Mouse (Mus musculus) forebrain, embryonic 12.5 days (tissue): ENCODE results near the gene Stk10. TPM values are rescaled to one million over a fixed set of nuclear protein-coding genes. Genes with fewer than 3 reads are reported as not detected.

Source experiments
- ATAC-seq: fragments of 200-750 bp; cut with Nextera tagmentation; 2 replicates; pipeline ENCODE4 v1.8.0; 2017; ENCODE audit warnings: moderate TSS enrichment; ENCODE audit not compliant: low FRiP score
- H3K27ac ChIP-seq: fragments of 300-500 bp; sonication (generic); 2 replicates; pipeline ENCODE4 v1.5.1; 2016; ENCODE audit warnings: mild to moderate bottlenecking
- H3K27me3 ChIP-seq: fragments of 300-500 bp; sonication (generic); 2 replicates; pipeline ENCODE4 v1.6.1; 2016; ENCODE audit warnings: mild to moderate bottlenecking
- H3K36me3 ChIP-seq: fragments of 300-500 bp; sonication (generic); replicated peaks from 2 replicates; pipeline ENCODE4 v1.6.1; 2016; ENCODE audit warnings: mild to moderate bottlenecking
- H3K4me1 ChIP-seq: fragments of 300-500 bp; sonication (generic); 2 replicates; pipeline ENCODE4 v1.6.1; 2016
- H3K4me2 ChIP-seq: fragments of 300-500 bp; sonication (generic); 2 replicates; pipeline ENCODE4 v1.6.1; 2016; ENCODE audit warnings: mild to moderate bottlenecking, moderate library complexity
- H3K4me3 ChIP-seq: fragments of 300-500 bp; sonication (generic); replicated peaks from 2 replicates; pipeline ENCODE4 v1.5.1; 2016; ENCODE audit warnings: mild to moderate bottlenecking
- H3K9ac ChIP-seq: fragments of 300-500 bp; sonication (generic); 2 replicates; pipeline ENCODE4 v1.6.1; 2016; ENCODE audit warnings: mild to moderate bottlenecking
- H3K9me3 ChIP-seq: fragments of 300-500 bp; sonication (generic); 2 replicates; pipeline ENCODE4 v1.6.1; 2016
- WGBS: fragments of 180-500 bp; shearing (Covaris S2); methylation state at CpG from one replicate; pipeline ENCODE4 v1.1.7; 2016; 5-methylcytosine and 5-hydroxymethylcytosine counted together
- polyA plus RNA-seq: library from polyadenylated mRNA; unstranded; fragments of >200 nt; fragmentation: Nextera tagmentation; extraction: Ambion mirVana; gene quantifications from 2 replicates; pipeline ENCODE4 v1.2.1, GENCODE M21; 2016

The Stk10 gene
- polyA plus RNA-seq, 1 experiment from 2014 or later: 2.3 TPM

DNA sequence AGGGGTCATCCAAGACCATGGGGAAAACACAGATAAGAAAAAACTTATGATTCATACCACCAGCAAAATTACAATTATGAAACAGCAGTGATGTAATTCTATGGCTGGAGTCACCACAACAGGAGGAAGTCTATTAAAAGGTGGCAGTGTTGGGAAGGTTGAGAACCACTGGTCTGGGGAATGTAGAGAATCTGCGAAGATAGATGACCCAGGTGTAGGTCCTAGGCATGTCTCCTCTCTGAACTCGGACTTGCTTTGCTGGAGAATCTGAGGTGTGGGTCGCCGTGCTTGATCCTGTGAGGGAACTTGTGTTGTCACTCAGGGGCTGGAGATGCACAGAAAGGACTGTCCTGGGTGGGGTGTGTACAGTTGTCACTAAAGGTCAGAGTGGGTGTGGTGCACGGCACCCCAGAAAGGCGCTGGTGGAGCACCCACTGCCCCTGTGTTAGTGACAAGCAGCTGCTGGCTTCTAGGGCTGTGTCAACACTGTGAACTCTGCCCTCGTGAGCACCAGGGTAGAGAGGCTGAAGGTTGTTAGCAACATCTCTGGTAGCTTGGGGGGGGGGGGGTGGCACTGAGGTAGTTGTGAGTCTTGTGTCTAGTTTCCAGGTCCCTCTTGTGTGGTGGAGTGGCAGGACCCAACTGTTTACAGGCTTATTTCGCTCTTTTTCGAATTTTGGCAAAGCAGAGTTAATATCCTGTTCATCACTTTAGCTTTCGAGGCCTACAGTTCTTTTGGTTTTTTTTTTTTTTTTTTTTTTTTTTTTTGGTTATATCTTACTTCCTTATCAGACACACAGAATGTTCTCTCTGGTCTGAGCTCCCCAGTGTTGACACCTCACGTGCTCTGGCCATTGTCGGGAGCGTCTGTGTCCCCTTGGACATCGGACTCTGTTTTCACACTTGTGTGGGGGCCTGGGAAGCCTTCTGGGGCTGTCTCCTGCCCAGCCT lies 21.3 kb downstream of the Stk10 start:
- Histone ChIP-seq H3K4me1 (peaks cover 24% of the 10 kb centered on the region), H3K4me2 (no peak overlapping the region), H3K27ac (no peak overlapping the region), H3K9me3 (no peaks in the 10 kb centered on the region), H3K27me3 (no peaks in the 10 kb centered on the region), H3K9ac (no peak overlapping the region), H3K36me3 (no peaks in the 10 kb centered on the region), H3K4me3 (no peak overlapping the region)
- 94% methylated on average over 14 of the region's 14 CpGs for WGBS
- ATAC-seq: no peak

DNA sequence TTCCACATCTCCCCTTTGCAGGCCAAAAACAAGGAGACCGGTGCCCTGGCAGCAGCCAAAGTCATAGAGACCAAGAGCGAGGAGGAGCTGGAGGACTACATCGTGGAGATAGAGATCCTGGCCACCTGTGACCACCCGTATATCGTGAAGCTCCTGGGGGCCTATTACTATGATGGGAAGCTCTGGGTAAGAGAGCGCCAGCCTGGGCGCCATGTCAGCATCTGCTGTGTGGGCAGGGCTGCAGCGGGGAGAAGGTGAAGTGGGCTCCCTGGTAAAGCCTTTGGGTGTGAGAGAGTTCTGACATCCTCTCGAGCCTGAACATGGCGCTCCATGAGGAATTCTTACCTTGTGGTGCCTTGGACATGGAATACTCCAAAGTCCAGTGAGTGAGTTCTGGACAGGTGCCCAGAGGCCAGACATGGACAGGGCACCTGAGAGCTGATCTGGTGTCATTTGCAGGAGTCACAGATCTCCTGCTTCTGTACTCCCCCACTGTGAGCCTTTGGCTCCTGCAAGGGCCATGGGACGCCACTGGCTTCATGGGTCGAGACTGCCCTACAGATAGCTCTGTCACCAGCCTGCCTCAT lies 22.1 kb downstream of the Stk10 start:
- Histone ChIP-seq H3K4me2 (no peak overlapping the region), H3K9me3 (no peaks in the 10 kb centered on the region), H3K27ac (no peak overlapping the region), H3K36me3 (no peaks in the 10 kb centered on the region), H3K4me1 (peaks cover 19% of the 10 kb centered on the region), H3K4me3 (no peak overlapping the region), H3K9ac (no peak overlapping the region), H3K27me3 (no peaks in the 10 kb centered on the region)
- WGBS: 92% methylated on average over 12 of the region's 12 CpGs
- ATAC-seq: no peak

DNA sequence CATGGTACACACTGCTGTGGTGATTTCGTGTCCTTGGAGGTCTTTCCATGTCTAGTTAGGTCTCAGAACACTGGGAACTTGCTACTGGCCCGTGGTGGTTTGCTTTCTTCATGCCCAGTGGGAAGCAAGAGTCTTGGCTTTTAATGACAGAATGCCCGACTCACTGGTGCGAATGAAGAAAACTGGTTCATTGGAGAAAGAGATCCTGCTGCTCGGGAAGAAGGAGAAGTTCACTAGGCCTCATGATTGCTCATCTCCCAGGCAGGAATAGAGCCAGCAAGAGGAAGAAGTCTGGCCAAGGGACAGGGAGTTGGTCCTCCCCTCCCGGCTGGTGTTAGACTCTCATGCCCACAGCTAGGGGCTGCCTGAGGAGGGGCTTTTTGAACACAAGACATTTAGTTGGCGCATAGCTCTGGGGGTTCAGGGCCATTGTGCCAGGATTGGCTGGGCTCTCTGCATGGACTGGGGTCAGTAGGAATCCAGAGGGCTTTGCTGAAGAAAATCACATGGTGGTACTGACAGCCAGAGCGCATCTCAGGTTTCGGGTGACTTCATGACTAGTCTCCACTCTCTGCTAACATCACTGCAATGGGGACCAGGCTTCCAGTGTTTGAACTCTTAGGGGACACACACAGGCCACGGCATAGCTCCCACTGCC lies 23.4 kb downstream of the Stk10 start:
- Histone ChIP-seq H3K9ac (no peak overlapping the region), H3K4me2 (no peak overlapping the region), H3K4me1 (peaks cover 18% of the 10 kb centered on the region), H3K27ac (no peak overlapping the region), H3K4me3 (no peak overlapping the region), H3K9me3 (no peaks in the 10 kb centered on the region), H3K27me3 (no peaks in the 10 kb centered on the region), H3K36me3 (no peaks in the 10 kb centered on the region)
- 76% methylated on average over 10 of the region's 10 CpGs for WGBS
- no peak for ATAC-seq

DNA sequence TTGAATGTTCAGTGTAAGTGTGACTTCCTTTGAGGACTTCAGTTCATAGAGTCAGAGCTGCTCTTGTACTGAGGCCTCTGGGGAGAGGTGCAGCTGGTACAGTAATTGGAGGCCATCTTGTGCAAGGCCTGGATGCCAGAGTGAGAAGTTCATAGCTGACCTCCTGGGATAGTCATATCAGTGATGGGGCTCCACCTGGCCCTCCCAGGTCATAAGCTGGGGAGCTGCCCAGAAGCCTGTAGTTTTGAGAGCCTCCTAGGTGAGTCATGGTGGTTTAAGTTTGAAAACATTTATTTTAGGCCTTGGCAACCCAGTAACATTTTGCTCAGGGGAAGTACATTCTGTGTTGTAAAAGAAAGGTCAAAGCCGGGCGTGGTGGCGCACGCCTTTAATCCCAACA lies 24.9 kb downstream of the Stk10 start:
- H3K4me1 ChIP-seq: peaks cover 2% of the 10 kb centered on the region
- H3K36me3 ChIP-seq: no peaks in the 10 kb centered on the region
- WGBS: 97% methylated on average over 4 of the region's 4 CpGs
- no peaks in the 10 kb centered on the region for H3K27me3 ChIP-seq
- ATAC-seq: no peak
- H3K4me3 ChIP-seq: no peak overlapping the region
- H3K4me2 ChIP-seq: no peak overlapping the region
- H3K27ac ChIP-seq: no peak overlapping the region
- no peak overlapping the region for H3K9ac ChIP-seq
- H3K9me3 ChIP-seq: no peaks in the 10 kb centered on the region

DNA sequence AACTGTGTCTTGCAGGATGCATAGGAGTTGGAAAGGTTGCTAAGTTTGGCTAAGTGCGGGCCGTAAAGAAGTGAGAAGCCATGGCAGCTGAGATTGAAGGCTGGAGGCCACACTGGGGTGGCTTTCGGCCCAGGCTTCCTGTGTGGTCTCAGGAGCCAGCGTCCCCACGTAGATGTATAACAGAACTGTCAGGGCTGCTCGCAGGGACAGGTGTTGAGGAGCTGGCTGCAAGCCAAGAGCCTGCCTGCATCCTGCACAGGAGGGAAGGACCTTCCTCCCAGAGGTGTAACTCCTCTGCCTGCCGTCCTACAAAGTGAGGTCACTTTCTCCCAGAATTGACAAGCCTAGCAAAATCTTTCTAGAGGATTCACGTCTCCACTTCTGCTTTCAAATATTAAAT lies 25.6 kb downstream of the Stk10 start:
- H3K4me3 ChIP-seq: no peak overlapping the region
- H3K9me3 ChIP-seq: no peaks in the 10 kb centered on the region
- ATAC-seq: no peak
- peaks cover 5% of the 10 kb centered on the region for H3K4me1 ChIP-seq
- H3K4me2 ChIP-seq: no peak overlapping the region
- 72% methylated on average over 8 of the region's 8 CpGs for WGBS
- peak overlapping the region; percentile 14; the same call in 1 of the 2 replicates for H3K27ac ChIP-seq
- H3K9ac ChIP-seq: no peak overlapping the region
- no peaks in the 10 kb centered on the region for H3K36me3 ChIP-seq
- no peaks in the 10 kb centered on the region for H3K27me3 ChIP-seq

DNA sequence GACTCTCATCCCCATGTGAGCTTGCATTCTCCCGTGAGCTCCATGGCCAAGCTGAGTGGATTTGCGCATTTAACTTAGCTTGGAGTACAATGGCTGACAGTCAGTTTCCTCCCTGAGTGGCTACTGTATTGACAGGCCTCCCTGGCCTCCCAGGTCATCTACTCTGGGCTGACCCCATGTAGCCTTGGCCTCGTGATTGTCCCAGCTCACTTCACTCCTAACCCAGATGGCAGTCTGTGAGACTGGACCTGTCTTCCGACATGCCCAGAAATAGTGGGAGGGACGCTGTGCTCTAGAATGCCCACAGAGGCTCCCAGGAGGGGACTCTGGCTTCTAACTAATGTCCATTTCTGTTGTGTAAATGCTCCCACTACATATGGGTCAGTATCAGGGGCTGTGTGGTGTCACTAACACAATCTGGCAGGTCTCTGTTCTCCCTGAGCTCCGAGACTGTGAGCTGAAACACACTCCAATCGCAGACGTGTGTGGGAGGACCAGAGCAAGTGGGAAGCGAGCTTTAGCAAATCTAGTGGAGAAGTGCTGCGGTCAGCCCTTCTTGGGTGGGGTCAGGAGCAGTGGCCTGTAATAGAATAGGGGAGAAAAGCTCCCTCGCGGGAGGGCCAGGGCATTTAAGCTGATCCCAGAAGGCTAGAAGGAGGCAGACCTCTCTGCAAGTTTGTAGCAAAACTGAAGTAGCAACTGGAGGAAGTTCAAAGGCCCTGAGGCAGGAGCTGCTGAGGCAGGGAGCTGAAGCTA lies 27.1 kb downstream of the Stk10 start:
- Histone ChIP-seq H3K27me3 (no peaks in the 10 kb centered on the region), H3K4me3 (no peak overlapping the region), H3K36me3 (no peaks in the 10 kb centered on the region), H3K9me3 (no peaks in the 10 kb centered on the region), H3K4me2 (no peak overlapping the region), H3K27ac (no peak overlapping the region), H3K4me1 (peaks cover 6% of the 10 kb centered on the region), H3K9ac (no peak overlapping the region)
- ATAC-seq: no peak
- 80% methylated on average over 12 of the region's 12 CpGs for WGBS

DNA sequence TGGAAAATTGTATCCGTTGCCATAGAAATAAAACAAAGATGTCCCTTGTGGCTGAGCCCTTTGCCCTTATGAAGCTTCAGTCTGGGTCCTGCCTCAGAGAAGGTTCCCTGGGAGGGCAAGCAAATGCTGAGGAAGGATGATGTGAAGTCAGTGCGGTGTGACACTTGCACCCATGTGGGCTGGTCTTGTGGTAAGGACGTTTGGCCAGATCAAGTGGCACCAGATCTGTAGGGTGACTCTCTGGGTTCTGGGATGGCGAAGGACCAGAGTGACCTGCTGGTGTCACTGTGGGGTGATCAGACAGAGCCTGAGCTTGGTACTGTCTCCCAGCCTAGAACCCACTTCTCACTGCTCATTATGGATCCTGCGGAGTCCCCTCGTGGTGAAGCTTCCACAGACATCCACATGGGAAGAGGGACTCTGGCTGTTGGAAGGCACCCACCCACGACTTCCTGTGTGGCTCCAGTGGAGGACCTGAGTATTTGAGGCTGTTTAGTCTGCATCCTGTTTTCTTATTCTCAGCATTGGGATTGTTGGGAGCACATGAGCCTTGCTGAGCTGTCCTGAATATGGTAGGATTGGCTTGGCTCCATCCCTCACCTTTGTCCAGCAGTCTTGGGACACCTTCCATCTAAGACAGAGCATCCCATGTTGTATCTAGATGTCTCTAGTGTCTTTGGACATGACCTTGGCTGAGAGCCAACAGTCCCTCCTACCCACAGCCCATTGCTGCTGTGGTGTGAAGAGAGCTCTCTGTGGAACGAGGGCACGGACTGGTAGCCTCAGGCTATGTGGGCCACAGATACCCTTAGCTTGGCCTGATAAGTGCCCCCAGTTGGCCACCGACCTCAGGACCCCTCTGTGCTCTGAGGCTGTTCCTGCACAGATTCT lies 28.6 kb downstream of the Stk10 start:
- Histone ChIP-seq H3K4me2 (no peak overlapping the region), H3K4me1 (peaks cover 6% of the 10 kb centered on the region), H3K9me3 (no peaks in the 10 kb centered on the region), H3K27me3 (no peaks in the 10 kb centered on the region), H3K9ac (no peak overlapping the region), H3K27ac (no peak overlapping the region), H3K4me3 (no peak overlapping the region), H3K36me3 (no peaks in the 10 kb centered on the region)
- no peak for ATAC-seq
- WGBS: 78% methylated on average over 10 of the region's 10 CpGs

DNA sequence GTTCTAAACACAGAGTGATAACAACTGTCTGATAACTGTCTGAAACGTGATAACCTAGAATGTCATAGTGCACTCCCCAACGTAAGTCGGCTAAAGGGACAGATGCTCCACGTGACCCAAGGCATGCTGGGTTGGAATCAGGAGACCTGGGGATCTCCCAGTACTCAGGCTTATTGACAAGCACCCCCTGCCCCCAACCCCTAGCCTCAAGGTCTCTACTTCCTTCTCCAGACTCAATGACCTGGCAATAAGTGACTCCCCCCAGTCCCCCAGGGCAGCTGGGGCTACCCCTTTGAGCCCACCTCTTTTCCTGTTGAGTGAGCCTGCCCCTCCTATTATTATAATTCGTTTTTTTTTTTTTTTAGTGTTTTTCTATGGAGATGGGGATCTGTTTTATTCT lies 29.6 kb downstream of the Stk10 start:
- 69% methylated on average over 5 of the region's 5 CpGs for WGBS
- ATAC-seq: no peak

DNA sequence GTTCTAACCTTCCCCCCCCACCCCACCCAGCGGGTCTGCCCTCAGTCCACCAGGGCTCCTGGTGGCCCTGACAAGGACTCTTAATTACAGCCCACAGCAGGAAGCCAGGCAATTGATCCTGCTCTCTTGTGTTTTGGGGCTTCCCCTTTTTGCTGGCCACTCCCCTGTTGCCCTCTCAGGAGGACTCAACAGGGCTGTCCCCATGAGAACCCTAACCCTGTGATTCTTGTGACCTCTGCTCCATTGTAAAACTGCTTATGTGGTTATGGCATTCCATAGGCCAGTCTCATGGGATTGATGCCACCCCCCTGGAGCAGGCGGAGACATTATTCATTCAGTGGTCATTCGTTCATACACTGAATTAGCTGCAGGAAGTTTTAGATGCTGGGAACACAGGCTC lies 30.6 kb downstream of the Stk10 start:
- no peaks in the 10 kb centered on the region for H3K9me3 ChIP-seq
- H3K4me2 ChIP-seq: no peak overlapping the region
- no peak for ATAC-seq
- H3K27ac ChIP-seq: no peak overlapping the region
- no peak overlapping the region for H3K9ac ChIP-seq
- no peaks in the 10 kb centered on the region for H3K36me3 ChIP-seq
- H3K27me3 ChIP-seq: no peaks in the 10 kb centered on the region
- 21% methylated on average over 3 of the region's 3 CpGs for whole genome bisulfite sequencing
- H3K4me1 ChIP-seq: peaks cover 6% of the 10 kb centered on the region
- no peak overlapping the region for H3K4me3 ChIP-seq

More for the DNA sequence above, 29.6 kb downstream of the Stk10 start:
- no peaks in the 10 kb centered on the region for H3K27me3 ChIP-seq
- no peak overlapping the region for H3K4me3 ChIP-seq
- H3K4me1 ChIP-seq: peaks cover 6% of the 10 kb centered on the region
- no peaks in the 10 kb centered on the region for H3K9me3 ChIP-seq
- no peak overlapping the region for H3K4me2 ChIP-seq
- no peak overlapping the region for H3K9ac ChIP-seq
- no peak overlapping the region for H3K27ac ChIP-seq
- H3K36me3 ChIP-seq: no peaks in the 10 kb centered on the region

DNA sequence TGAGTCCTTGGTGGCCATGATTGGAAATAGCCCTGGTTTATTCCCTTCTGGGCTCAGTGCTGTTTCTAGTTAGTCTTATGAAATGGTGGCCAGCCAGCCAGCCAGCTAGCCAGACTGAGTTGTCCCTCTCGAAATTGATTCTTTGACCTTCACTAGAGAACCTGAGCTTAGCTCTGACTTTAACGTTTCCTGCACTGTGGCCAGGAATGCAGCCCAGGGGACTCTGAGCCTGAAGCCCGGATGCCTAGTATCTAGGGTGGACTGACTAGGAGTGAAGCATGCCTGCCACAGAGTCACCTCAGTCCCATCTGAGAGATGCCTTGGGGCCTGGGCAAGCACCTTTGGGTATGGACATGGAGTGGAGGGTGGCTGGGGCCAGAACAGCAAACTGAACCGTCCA lies 31.5 kb downstream of the Stk10 start:
- Histone ChIP-seq H3K4me3 (no peak overlapping the region), H3K27ac (0 out of 2 replicates have a peak overlapping the region, but pooled peaks have one; percentile 13), H3K9ac (no peak overlapping the region), H3K36me3 (no peaks in the 10 kb centered on the region), H3K27me3 (no peaks in the 10 kb centered on the region), H3K9me3 (no peaks in the 10 kb centered on the region), H3K4me1 (peaks cover 6% of the 10 kb centered on the region), H3K4me2 (no peak overlapping the region)
- no peak for ATAC-seq
- WGBS: 62% methylated on average over 4 of the region's 4 CpGs

DNA sequence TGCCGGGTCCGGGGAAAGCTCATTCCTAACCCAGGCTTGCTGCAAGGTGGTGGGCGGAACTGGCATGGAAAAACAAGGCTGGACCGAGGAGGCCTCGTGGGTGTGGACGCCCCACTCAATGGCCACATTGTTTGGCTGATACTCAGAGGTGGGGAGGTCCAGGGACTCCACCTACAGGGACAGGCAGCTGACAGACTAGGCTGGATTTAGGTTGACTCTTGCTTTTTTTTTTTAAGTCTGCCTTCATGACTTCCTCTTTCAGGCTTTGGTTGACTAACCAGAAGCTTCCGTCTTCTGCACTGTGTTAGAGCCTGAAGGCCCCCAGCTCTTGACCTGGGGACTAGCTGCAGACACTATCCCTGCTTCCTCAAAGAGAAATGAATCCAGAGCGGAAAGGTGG lies 32.0 kb downstream of the Stk10 start:
- Histone ChIP-seq H3K27me3 (no peaks in the 10 kb centered on the region), H3K4me3 (no peak overlapping the region), H3K4me2 (no peak overlapping the region), H3K27ac (0 out of 2 replicates have a peak overlapping the region, but pooled peaks have one; percentile 13), H3K4me1 (peaks cover 6% of the 10 kb centered on the region), H3K9ac (no peak overlapping the region), H3K9me3 (no peaks in the 10 kb centered on the region), H3K36me3 (no peaks in the 10 kb centered on the region)
- ATAC-seq: no peak
- 62% methylated on average over 8 of the region's 8 CpGs for WGBS
